Mouse (Mus musculus) kidney, postnatal 14 days (tissue): Measurements from ENCODE around the gene Gas2l1.
"Not testable (repeated sequence)": the region's sequence is repeated elsewhere in the genome, so short reads cannot be mapped to it uniquely, and the experiment has no call there.

Source experiments
- DNase-seq: peaks from one replicate; pipeline ENCODE4 v3.0.0; 2022; ENCODE audit warnings: mixed read lengths

Gene Gas2l1

GRCm38 (mm10) chr11:5065056-5065821, at the start of gene Gas2l1:
Gas2l1 (minus strand) TSS chr11:5065327.
- DNase-seq: peak; percentile 95

- DNase-seq: no peak
These were observed 48.5 kb upstream of the Gas2l1 start for GRCm38 (mm10) chr11:5113645-5114044.

GRCm38 (mm10) chr11:5109441-5109840, 44.3 kb upstream of the Gas2l1 start:
- DNase-seq: no peak

- no peak for DNase-seq
These were observed 38.9 kb upstream of the Gas2l1 start for GRCm38 (mm10) chr11:5103986-5104509.

- no peak for DNase-seq
These were observed 37.3 kb upstream of the Gas2l1 start for GRCm38 (mm10) chr11:5102384-5102783.

GRCm38 (mm10) chr11:5101641-5102040, 36.5 kb upstream of the Gas2l1 start:
- no peak for DNase-seq

GRCm38 (mm10) chr11:5100801-5101200, 35.7 kb upstream of the Gas2l1 start:
- DNase-seq: no peak

GRCm38 (mm10) chr11:5100283-5100682, 35.2 kb upstream of the Gas2l1 start:
- no peak for DNase-seq

GRCm38 (mm10) chr11:5099576-5100183, 34.6 kb upstream of the Gas2l1 start:
- peak; percentile 92 for DNase-seq

- peak; percentile 98 for DNase-seq
These were observed 33.8 kb upstream of the Gas2l1 start, which contains the start of the genes Rhbdd3 and Ewsr1 for GRCm38 (mm10) chr11:5098736-5099542. Rhbdd3 (plus strand) TSS chr11:5098926. Ewsr1 (minus strand) TSS chr11:5099266.

- DNase-seq: peak; percentile 52
These were observed 33.1 kb upstream of the Gas2l1 start for GRCm38 (mm10) chr11:5098035-5098735.

GRCm38 (mm10) chr11:5096480-5097020, 31.4 kb upstream of the Gas2l1 start:
- DNase-seq: no peak

GRCm38 (mm10) chr11:5095877-5096276, 30.8 kb upstream of the Gas2l1 start:
- no peak for DNase-seq

- no peak for DNase-seq
These were observed 26.6 kb upstream of the Gas2l1 start for GRCm38 (mm10) chr11:5091706-5092105.

- DNase-seq: no peak
These were observed 24.0 kb upstream of the Gas2l1 start for GRCm38 (mm10) chr11:5089147-5089546.

GRCm38 (mm10) chr11:5076843-5077242, 11.7 kb upstream of the Gas2l1 start:
- not testable (repeated sequence) for DNase-seq

- DNase-seq: no peak
These were observed 10.6 kb upstream of the Gas2l1 start for GRCm38 (mm10) chr11:5075760-5076159.

- no peak for DNase-seq
These were observed 9.8 kb upstream of the Gas2l1 start for GRCm38 (mm10) chr11:5074882-5075281.

GRCm38 (mm10) chr11:5068126-5068971, 3.2 kb upstream of the Gas2l1 start:
- no peak for DNase-seq

- DNase-seq: no peak
These were observed 1.9 kb upstream of the Gas2l1 start for GRCm38 (mm10) chr11:5067063-5067462.
